Mouse (Mus musculus) CD4-positive, CD25-positive, alpha-beta regulatory T cell, adult 9 weeks (primary cell): Measurements from ENCODE around the gene Gm13696. TPM values are rescaled to one million over a fixed set of nuclear protein-coding genes. Genes with fewer than 3 reads are reported as not detected.

ENCODE experiments used
- polyA plus RNA-seq: library from polyadenylated mRNA; unstranded; fragments of 100-300 nt; shearing (Covaris generic); gene quantifications from one replicate; pipeline ENCODE4 v1.2.1, GENCODE M21; 2017

Gene Gm13696
- not detected for polyA plus RNA-seq

DNA sequence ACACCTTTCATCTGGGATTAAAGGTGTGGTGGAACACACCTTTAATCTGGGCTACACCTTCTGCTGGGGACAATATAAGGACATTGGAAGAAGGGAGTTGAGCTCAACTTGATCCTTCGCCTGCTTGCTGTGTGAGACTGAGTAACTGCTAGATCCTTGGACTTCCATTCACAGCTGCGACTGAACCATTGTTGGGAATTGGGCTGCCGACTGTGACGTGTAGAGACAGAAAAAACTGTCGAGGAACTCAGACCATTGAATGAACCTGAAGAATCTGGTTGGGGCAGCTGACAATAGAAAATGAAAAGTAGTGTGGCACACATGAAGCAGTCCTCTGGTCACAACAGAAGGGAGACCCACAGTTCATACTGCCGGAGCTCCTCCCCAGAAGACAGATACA is at the start of gene Gm13696:
TSS of gene Gm13696 (plus strand) at position 301 of the 400 bp plus-strand sequence.

DNA sequence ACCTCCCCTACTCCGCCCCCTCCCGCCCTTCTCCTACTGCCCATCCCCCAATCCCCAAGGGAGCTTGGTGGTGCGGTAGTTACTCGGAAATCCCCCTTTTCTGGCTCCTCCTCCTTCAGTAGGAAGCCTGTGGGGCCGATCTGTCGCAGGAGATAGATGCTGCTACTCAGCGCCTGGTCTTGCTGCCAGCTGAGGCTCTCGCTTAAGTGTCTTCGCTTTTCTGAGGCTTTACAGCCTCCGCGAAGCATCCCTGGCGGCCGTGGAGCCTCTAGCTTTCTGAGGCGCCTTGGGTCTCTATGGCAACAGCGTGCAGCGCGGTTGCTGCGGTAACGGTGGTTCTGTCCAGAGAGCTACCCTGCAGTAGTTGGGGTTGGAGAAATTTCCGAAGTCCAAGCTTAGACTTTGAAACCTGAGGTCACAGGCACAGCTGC is 32.0 kb upstream of the Gm13696 start, which contains the start of gene Zswim2:
TSS of gene Zswim2 (minus strand) at position 298 of the 431 bp plus-strand sequence.

GRCm38 (mm10) chr2:83955393-83955792 is 17.5 kb upstream of the Gm13696 start, which contains the start of gene Gm13698:
Gene Gm13698, plus strand, starts transcription at chr2:83955693.

GRCm38 (mm10) chr2:83961203-83961602 is 11.7 kb upstream of the Gm13696 start, which contains the start of gene Gm13693:
Gene Gm13693, plus strand, starts transcription at chr2:83961503.

DNA sequence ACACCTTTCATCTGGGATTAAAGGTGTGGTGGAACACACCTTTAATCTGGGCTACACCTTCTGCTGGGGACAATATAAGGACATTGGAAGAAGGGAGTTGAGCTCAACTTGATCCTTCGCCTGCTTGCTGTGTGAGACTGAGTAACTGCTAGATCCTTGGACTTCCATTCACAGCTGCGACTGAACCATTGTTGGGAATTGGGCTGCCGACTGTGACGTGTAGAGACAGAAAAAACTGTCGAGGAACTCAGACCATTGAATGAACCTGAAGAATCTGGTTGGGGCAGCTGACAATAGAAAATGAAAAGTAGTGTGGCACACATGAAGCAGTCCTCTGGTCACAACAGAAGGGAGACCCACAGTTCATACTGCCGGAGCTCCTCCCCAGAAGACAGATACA is 5.9 kb upstream of the Gm13696 start, which contains the start of gene Gm13695:
TSS of gene Gm13695 (plus strand) at position 301 of the 400 bp plus-strand sequence.

DNA sequence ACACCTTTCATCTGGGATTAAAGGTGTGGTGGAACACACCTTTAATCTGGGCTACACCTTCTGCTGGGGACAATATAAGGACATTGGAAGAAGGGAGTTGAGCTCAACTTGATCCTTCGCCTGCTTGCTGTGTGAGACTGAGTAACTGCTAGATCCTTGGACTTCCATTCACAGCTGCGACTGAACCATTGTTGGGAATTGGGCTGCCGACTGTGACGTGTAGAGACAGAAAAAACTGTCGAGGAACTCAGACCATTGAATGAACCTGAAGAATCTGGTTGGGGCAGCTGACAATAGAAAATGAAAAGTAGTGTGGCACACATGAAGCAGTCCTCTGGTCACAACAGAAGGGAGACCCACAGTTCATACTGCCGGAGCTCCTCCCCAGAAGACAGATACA is 5.7 kb downstream of the Gm13696 start, which contains the start of gene Gm13694:
TSS of gene Gm13694 (plus strand) at position 301 of the 400 bp plus-strand sequence.

GRCm38 (mm10) chr2:83984443-83984842 is 11.5 kb downstream of the Gm13696 start, which contains the start of gene Gm13697:
Gene Gm13697, plus strand, starts transcription at chr2:83984743.

GRCm38 (mm10) chr2:83990253-83990652 is 17.3 kb downstream of the Gm13696 start, which contains the start of gene Gm13691:
Gene Gm13691, plus strand, starts transcription at chr2:83990553.

Other genes with a start within 250 kb of the Gm13696 start
- 14.3 TPM for gene Itgav, start 248.7 kb upstream of the Gm13696 start, polyA plus RNA-seq
- 0.05 TPM for gene Fam171b, start 160.5 kb upstream of the Gm13696 start, polyA plus RNA-seq
- gene Zswim2, start 31.9 kb upstream of the Gm13696 start, polyA plus RNA-seq, result not detected
- gene Gm13698, start 17.4 kb upstream of the Gm13696 start, polyA plus RNA-seq, result not detected
- not detected for gene Gm13693, start 11.6 kb upstream of the Gm13696 start, polyA plus RNA-seq
- not detected for gene Gm13695, start 5.8 kb upstream of the Gm13696 start, polyA plus RNA-seq
- gene Gm13694, start 5.8 kb downstream of the Gm13696 start, polyA plus RNA-seq, result not detected
- gene Gm13697, start 11.6 kb downstream of the Gm13696 start, polyA plus RNA-seq, result not detected
- not detected for gene Gm13691, start 17.4 kb downstream of the Gm13696 start, polyA plus RNA-seq